Mouse (Mus musculus) embryonic fibroblast, embryonic 13.5 days (primary cell): ENCODE data around the gene Adsl.

Experiments
- CTCF ChIP-seq: IDR thresholded peaks from 2 replicates; pipeline ENCODE4 v1.5.1; 2011; ENCODE audit warnings: mild to moderate bottlenecking, control low read depth, low read length, moderate library complexity, borderline replicate concordance; ENCODE audit not compliant: insufficient read depth
- POLR2A ChIP-seq: IDR thresholded peaks from 2 replicates; pipeline ENCODE4 v1.6.1; 2011; ENCODE audit warnings: low read depth, mild to moderate bottlenecking, control low read depth, low read length, moderate library complexity

- TF ChIP-seq CTCF (no peak), POLR2A (no peak)
Measured at GRCm38 (mm10) chr15:81015068-81015744, 66.9 kb downstream of the Adsl start.
